ENCODE assay signal across 21 mouse cellular contexts in genomic region chr5:31116354-31116753, GRCm38 (mm10). TPM values are rescaled to one million over a fixed set of nuclear protein-coding genes. Genes with fewer than 3 reads are reported as not detected.
DNase-seq lines count a peak whose midpoint lies in the region; ATAC-seq and TF ChIP-seq lines count a peak whose summit lies in the region.
"Had no signal": no experiment of that assay in that cellular context is flagged by ENCODE, and none has a peak within 500 bp of the region (broad histone marks: within the 10 kb centered on the region; RNA-seq: fewer than 3 reads in every experiment).

Trim54 (plus strand) TSS chr5:31116712.

- H3K4me2 ChIP-seq in heart, embryonic 11.5 days = peak within 1 kb of the TSS; percentile 63
- H3K4me2 ChIP-seq in hindbrain, embryonic 16.5 days (ENCODE audit: low read length) = no peak within 1 kb of the TSS
- H3K4me2 ChIP-seq in midbrain, embryonic 16.5 days (ENCODE audit: low read length) = no peak within 1 kb of the TSS
- H3K4me2 ChIP-seq: lung, embryonic 14.5 days had no signal

- in situ Hi-C loops in ES-E14 (cut with MboI; ENCODE audit: low sequenced_read_pairs in 2 of 2, unreplicated experiment in 2 of 2) = no loop called here

- intact Hi-C loops in gastrocnemius, postnatal 14 days (cut with DNase I; ENCODE audit: low total_unique reads) = no loop called here
- intact Hi-C loops in heart, postnatal 36 days (cut with DNase I) = no loop called here

- ATAC-seq in heart, embryonic 11.5 days (replicated peaks; ENCODE audit: insufficient number of reproducible peaks, low FRiP score, low TSS enrichment) = no peak
- ATAC-seq in hindbrain, embryonic 16.5 days = no peak
- ATAC-seq in midbrain, embryonic 16.5 days = no peak
- ATAC-seq: CD4-positive, CD25-positive, alpha-beta regulatory T cell, adult 4 months; forebrain, embryonic 16.5 days; Patski had no signal

- WGBS in heart, embryonic 11.5 days (ENCODE audit: insufficient replicate concordance) = 17% methylated on average over 3 of the region's 3 CpGs
- WGBS in hindbrain, embryonic 16.5 days = 51% methylated on average over 3 of the region's 3 CpGs
- WGBS in midbrain, embryonic 16.5 days = 53% methylated on average over 3 of the region's 3 CpGs

- H3K36me3 ChIP-seq in ES-E14 (ENCODE audit: control insufficient read depth, insufficient read depth, low read length, poor library complexity, severe bottlenecking) = no peaks in the 10 kb centered on the region
- no peaks in the 10 kb centered on the region for H3K36me3 ChIP-seq in heart, embryonic 11.5 days (ENCODE audit: control insufficient read depth, insufficient read depth, low read length)
- no peaks in the 10 kb centered on the region for H3K36me3 ChIP-seq in hindbrain, embryonic 16.5 days (ENCODE audit: control insufficient read depth, insufficient read depth, low read length)
- no peaks in the 10 kb centered on the region for H3K36me3 ChIP-seq in midbrain, embryonic 16.5 days (ENCODE audit: control insufficient read depth, insufficient read depth, low read length)

- peak within 1 kb of the TSS; percentile 62 to 67 for H3K4me3 ChIP-seq in ES-E14 (ENCODE audit: insufficient read depth in 1 of 2, low read depth in 1 of 2, low read length in 2 of 2, poor library complexity in 1 of 2, severe bottlenecking in 1 of 2)
- peak within 1 kb of the TSS; percentile 46 for H3K4me3 ChIP-seq in heart, embryonic 11.5 days (ENCODE audit: low read depth, low read length)
- H3K4me3 ChIP-seq in hindbrain, embryonic 16.5 days (ENCODE audit: low read length) = no peak within 1 kb of the TSS
- no peak within 1 kb of the TSS for H3K4me3 ChIP-seq in midbrain, embryonic 16.5 days (ENCODE audit: low read depth, low read length)
- H3K4me3 ChIP-seq: megakaryocyte, embryonic 14.5 days had no signal

- H3K9ac ChIP-seq in ES-E14 (ENCODE audit: insufficient read depth, low read depth, low read length, poor library complexity, severe bottlenecking) = peak within 1 kb of the TSS; percentile 61; the same call in 1 of the 2 replicates
- H3K9ac ChIP-seq in heart, embryonic 11.5 days (ENCODE audit: low read depth, low read length) = peak within 1 kb of the TSS; percentile 60; the same call in 1 of the 2 replicates
- H3K9ac ChIP-seq in hindbrain, embryonic 16.5 days (ENCODE audit: low read depth, low read length) = no peak within 1 kb of the TSS
- no peak within 1 kb of the TSS for H3K9ac ChIP-seq in midbrain, embryonic 16.5 days (ENCODE audit: low read depth, low read length)
- H3K9ac ChIP-seq: lung, embryonic 14.5 days had no signal

- peaks cover 3 to 11% of the 10 kb centered on the region in 2 experiments; a peak in 3 of 4 replicates for H3K4me1 ChIP-seq in ES-E14 (ENCODE audit: control insufficient read depth in 2 of 2, insufficient read depth in 2 of 2, low read length in 2 of 2, poor library complexity in 1 of 2)
- H3K4me1 ChIP-seq in heart, embryonic 11.5 days (ENCODE audit: control insufficient read depth, insufficient read depth, low read length) = no peaks in the 10 kb centered on the region
- H3K4me1 ChIP-seq in hindbrain, embryonic 16.5 days (ENCODE audit: control insufficient read depth, insufficient read depth, low read depth, low read length) = no peaks in the 10 kb centered on the region
- no peaks in the 10 kb centered on the region for H3K4me1 ChIP-seq in midbrain, embryonic 16.5 days (ENCODE audit: control insufficient read depth, insufficient read depth, low read length)

- 0 out of 2 replicates have a peak, but pooled peaks cover 3% of the 10 kb centered on the region for H3K27me3 ChIP-seq in heart, embryonic 11.5 days (ENCODE audit: control insufficient read depth, insufficient read depth, low read length)
- H3K27me3 ChIP-seq in hindbrain, embryonic 16.5 days (replicated peaks; ENCODE audit: control insufficient read depth, insufficient read depth, low read length) = 0 out of 2 replicates have a peak, but pooled peaks cover 2% of the 10 kb centered on the region
- H3K27me3 ChIP-seq in midbrain, embryonic 16.5 days (ENCODE audit: control insufficient read depth, insufficient read depth, low read depth, low read length) = no peaks in the 10 kb centered on the region

- no peak for DNase-seq in ES-E14 (ENCODE audit: low read depth, low spot score)
- peak; percentile 46 for DNase-seq in gastrocnemius, postnatal 14 days
- peak in 1 of 2 experiments; percentile 47 for DNase-seq in heart, postnatal 36 days
- no peak for DNase-seq in lung, postnatal 36 days
- DNase-seq: cerebellum, adult 18-20 months; lung, embryonic 14.5 days; right cerebral cortex, adult 18-20 months had no signal

- H3K27ac ChIP-seq in ES-E14 (ENCODE audit: insufficient read depth, low read depth, low read length, poor library complexity, severe bottlenecking) = peak within 1 kb of the TSS; percentile 51; the same call in 1 of the 2 replicates
- peak within 1 kb of the TSS; percentile 79 for H3K27ac ChIP-seq in heart, embryonic 11.5 days (ENCODE audit: low read depth, low read length)
- no peak within 1 kb of the TSS for H3K27ac ChIP-seq in hindbrain, embryonic 16.5 days (ENCODE audit: low read depth, low read length)
- no peak within 1 kb of the TSS for H3K27ac ChIP-seq in midbrain, embryonic 16.5 days (ENCODE audit: low read length)
- H3K27ac ChIP-seq: kidney, postnatal 0 days had no signal

- no peaks in the 10 kb centered on the region for H3K9me3 ChIP-seq in ES-E14 (ENCODE audit: control insufficient read depth, insufficient read depth, low read depth, low read length)
- H3K9me3 ChIP-seq in heart, embryonic 11.5 days (replicated peaks; ENCODE audit: control insufficient read depth, low read length) = no peaks in the 10 kb centered on the region
- H3K9me3 ChIP-seq in hindbrain, embryonic 16.5 days (ENCODE audit: control insufficient read depth, low read length) = 0 out of 2 replicates have a peak, but pooled peaks cover 2% of the 10 kb centered on the region
- no peaks in the 10 kb centered on the region for H3K9me3 ChIP-seq in midbrain, embryonic 16.5 days (replicated peaks; ENCODE audit: control insufficient read depth, low read length, poor library complexity, severe bottlenecking)

TF ChIP-seq in ES-E14, 5 proteins besides CTCF, POLR2A, EP300 and RAD21:
- TF ChIP-seq HCFC1 (IDR thresholded peaks at IDR 0.05; ENCODE audit: borderline replicate concordance, insufficient read depth, low read length) (no peak), CHD2 (IDR thresholded peaks at IDR 0.05; ENCODE audit: low read depth, low read length) (no peak), ZNF384 (IDR thresholded peaks at IDR 0.05; ENCODE audit: low read depth, low read length) (no peak), ZC3H11A (IDR thresholded peaks at IDR 0.05; ENCODE audit: borderline replicate concordance, low read depth, low read length) (no peak), MAFK (IDR thresholded peaks at IDR 0.05; ENCODE audit: insufficient read depth, low read depth, low read length) (no peak)

RNA-seq across cellular contexts. Expression of gene Trim54, which starts in this region (rescaled TPM):
- total RNA-seq in ES-E14 (2012; rRNA removed) = 1.3 and 2.3 TPM in 2 replicates
- total RNA-seq in gastrocnemius, postnatal 14 days (2021) = 100 to 1,000 TPM; 190 to 215 TPM
- polyA plus RNA-seq in heart, embryonic 11.5 days (2014; fragmentation: Nextera tagmentation; extraction: Ambion mirVana) = 13.9 and 16.7 TPM in 2 replicates
- 100 to 1,000 TPM; 249 to 297 TPM for total RNA-seq in heart, postnatal 36 days (2021)
- 1.00 TPM in 1 of 2 replicates, not detected in the other for polyA plus RNA-seq in hindbrain, embryonic 16.5 days (2015; fragmentation: Nextera tagmentation; extraction: Ambion mirVana)
- polyA plus RNA-seq in midbrain, embryonic 16.5 days (2015; fragmentation: Nextera tagmentation; extraction: Ambion mirVana) = not detected in 2 replicates
- total RNA-seq: hematopoietic stem cell, adult 5-6 weeks; layer of hippocampus, postnatal 10 days; monocyte, adult 5-6 weeks; neutrophil, adult 5-6 weeks had no signal
- polyA plus RNA-seq: CD4-positive, CD25-positive, alpha-beta regulatory T cell, adult 4 months; forebrain, embryonic 16.5 days; intestine, embryonic 14.5 days; kidney, postnatal 0 days; lung, embryonic 14.5 days; Patski; spleen, adult 2 months had no signal

Comparison
In these comparisons a context has a peak if more than half of its experiments do, and no peak if none do; other contexts are left out.
1. RNA of gene Trim54 (total RNA-seq): 249 to 297 TPM in heart, postnatal 36 days and 190 to 215 TPM in gastrocnemius, postnatal 14 days; 1.3 to 2.3 TPM in ES-E14; every median in the first group is over 10 times any median in the second.
2. H3K27ac ChIP-seq: peak in ES-E14 (single experiment) and heart, embryonic 11.5 days (single experiment); none in hindbrain, embryonic 16.5 days (single experiment) and midbrain, embryonic 16.5 days (single experiment).
3. H3K4me3 ChIP-seq: peak in ES-E14 (2 of 2) and heart, embryonic 11.5 days (single experiment); none in hindbrain, embryonic 16.5 days (single experiment) and midbrain, embryonic 16.5 days (single experiment).
4. H3K9ac ChIP-seq: peak in ES-E14 (single experiment) and heart, embryonic 11.5 days (single experiment); none in hindbrain, embryonic 16.5 days (single experiment) and midbrain, embryonic 16.5 days (single experiment).